ENCODE assay signal across 25 mouse cellular contexts in the genomic region with DNA sequence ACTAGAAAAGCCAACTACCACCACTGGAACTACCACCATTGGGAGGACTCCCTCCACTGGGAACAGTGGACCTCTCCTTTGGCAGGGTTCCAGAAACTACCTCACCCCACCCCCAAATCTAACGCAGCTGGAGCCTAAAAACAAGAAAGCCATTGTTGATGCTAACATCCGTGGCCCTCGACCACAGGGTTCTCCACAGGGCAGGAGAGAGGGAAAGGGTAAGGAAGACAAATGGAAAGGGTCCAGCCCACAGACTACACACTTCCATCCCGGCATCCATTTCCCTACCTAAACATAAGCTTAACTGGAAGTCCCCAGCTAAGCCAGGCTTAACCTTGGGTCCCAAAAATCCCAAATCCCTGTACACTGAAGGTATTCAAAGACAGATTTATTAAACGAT. TPM values are rescaled to one million over a fixed set of nuclear protein-coding genes. Genes with fewer than 3 reads are reported as not detected.
A peak's percentile ranks its signal among the peaks of the same experiment; 100 is the strongest.
DNase-seq lines count a peak whose midpoint lies in the region; ATAC-seq lines count a peak whose summit lies in the region.
"Had no signal": no experiment of that assay in that cellular context is flagged by ENCODE, and none has a peak within 500 bp of the region (broad histone marks: within the 10 kb centered on the region; RNA-seq: fewer than 3 reads in every experiment).

No protein-coding gene starts in this region.

- no peak overlapping the region for H3K9ac ChIP-seq in forebrain, embryonic 11.5 days (ENCODE audit: low read length)
- H3K9ac ChIP-seq in hindbrain, embryonic 12.5 days = no peak overlapping the region
- no peak overlapping the region for H3K9ac ChIP-seq in hindbrain, embryonic 16.5 days (ENCODE audit: low read depth, low read length)
- H3K9ac ChIP-seq in neural tube, embryonic 12.5 days = no peak overlapping the region
- H3K9ac ChIP-seq in neural tube, embryonic 15.5 days (replicated peaks) = no peak overlapping the region
- H3K9ac ChIP-seq: forebrain, embryonic 12.5 days; forebrain, embryonic 15.5 days; heart, embryonic 13.5 days; hindbrain, embryonic 15.5 days had no signal

- no peaks in the 10 kb centered on the region for H3K36me3 ChIP-seq in forebrain, embryonic 10.5 days (replicated peaks)
- no peaks in the 10 kb centered on the region for H3K36me3 ChIP-seq in forebrain, embryonic 11.5 days (ENCODE audit: control insufficient read depth, insufficient read depth, low read length)
- H3K36me3 ChIP-seq in hindbrain, embryonic 12.5 days = no peaks in the 10 kb centered on the region
- no peaks in the 10 kb centered on the region for H3K36me3 ChIP-seq in hindbrain, embryonic 16.5 days (ENCODE audit: control insufficient read depth, insufficient read depth, low read length)
- no peaks in the 10 kb centered on the region for H3K36me3 ChIP-seq in neural tube, embryonic 12.5 days
- H3K36me3 ChIP-seq in neural tube, embryonic 15.5 days = no peaks in the 10 kb centered on the region
- H3K36me3 ChIP-seq: forebrain, embryonic 12.5 days; forebrain, embryonic 15.5 days; heart, embryonic 10.5 days; heart, embryonic 13.5 days; hindbrain, embryonic 15.5 days had no signal

- no peak overlapping the region for H3K4me2 ChIP-seq in forebrain, embryonic 11.5 days (ENCODE audit: low read depth, low read length, severe bottlenecking)
- no peak overlapping the region for H3K4me2 ChIP-seq in hindbrain, embryonic 12.5 days (replicated peaks)
- no peak overlapping the region for H3K4me2 ChIP-seq in hindbrain, embryonic 16.5 days (ENCODE audit: low read length)
- no peak overlapping the region for H3K4me2 ChIP-seq in neural tube, embryonic 12.5 days (replicated peaks)
- no peak overlapping the region for H3K4me2 ChIP-seq in neural tube, embryonic 15.5 days
- H3K4me2 ChIP-seq: forebrain, embryonic 12.5 days; forebrain, embryonic 15.5 days; heart, embryonic 13.5 days; hindbrain, embryonic 15.5 days had no signal

- ATAC-seq in forebrain, embryonic 11.5 days (replicated peaks; ENCODE audit: low FRiP score) = no peak
- peak; percentile 52; the same call in 1 of the 2 replicates for ATAC-seq in hindbrain, embryonic 12.5 days (ENCODE audit: low FRiP score)
- ATAC-seq in hindbrain, embryonic 16.5 days = no peak
- peak; percentile 64 for ATAC-seq in neural tube, embryonic 12.5 days (ENCODE audit: low FRiP score, low read depth)
- no peak for ATAC-seq in neural tube, embryonic 15.5 days (ENCODE audit: low FRiP score)
- ATAC-seq: forebrain, embryonic 15.5 days; inflammation-experienced regulatory T-cells, adult 6 months; intestine, embryonic 16.5 days had no signal

- 64% methylated on average over 5 of the region's 5 CpGs for WGBS in forebrain, embryonic 10.5 days
- 55% methylated on average over 5 of the region's 5 CpGs for WGBS in forebrain, embryonic 11.5 days
- 36% methylated on average over 5 of the region's 5 CpGs for WGBS in hindbrain, embryonic 12.5 days
- 32% methylated on average over 5 of the region's 5 CpGs for WGBS in hindbrain, embryonic 16.5 days
- WGBS in neural tube, embryonic 12.5 days = 36% methylated on average over 5 of the region's 5 CpGs
- 38% methylated on average over 5 of the region's 5 CpGs for WGBS in neural tube, embryonic 15.5 days

- H3K27ac ChIP-seq in forebrain, embryonic 10.5 days = 0 out of 2 replicates have a peak overlapping the region, but pooled peaks have one; percentile 25
- H3K27ac ChIP-seq in forebrain, embryonic 11.5 days (ENCODE audit: low read depth, low read length) = no peak overlapping the region
- H3K27ac ChIP-seq in hindbrain, embryonic 12.5 days = no peak overlapping the region
- no peak overlapping the region for H3K27ac ChIP-seq in hindbrain, embryonic 16.5 days (ENCODE audit: low read depth, low read length)
- no peak overlapping the region for H3K27ac ChIP-seq in neural tube, embryonic 12.5 days
- H3K27ac ChIP-seq in neural tube, embryonic 15.5 days (replicated peaks) = no peak overlapping the region
- H3K27ac ChIP-seq: forebrain, embryonic 12.5 days; forebrain, embryonic 15.5 days; heart, adult 2 months; heart, embryonic 10.5 days; heart, embryonic 13.5 days; hindbrain, embryonic 15.5 days had no signal

- peaks cover 17% of the 10 kb centered on the region for H3K4me1 ChIP-seq in forebrain, embryonic 10.5 days
- H3K4me1 ChIP-seq in forebrain, embryonic 11.5 days (replicated peaks; ENCODE audit: control insufficient read depth, insufficient read depth, low read length) = no peaks in the 10 kb centered on the region
- peaks cover 14% of the 10 kb centered on the region; the same call in 1 of the 2 replicates for H3K4me1 ChIP-seq in hindbrain, embryonic 12.5 days
- no peaks in the 10 kb centered on the region for H3K4me1 ChIP-seq in hindbrain, embryonic 16.5 days (ENCODE audit: control insufficient read depth, insufficient read depth, low read depth, low read length)
- H3K4me1 ChIP-seq in neural tube, embryonic 12.5 days = peaks cover 3% of the 10 kb centered on the region; the same call in 1 of the 2 replicates
- H3K4me1 ChIP-seq in neural tube, embryonic 15.5 days = peaks cover 3% of the 10 kb centered on the region; the same call in 1 of the 2 replicates
- H3K4me1 ChIP-seq: heart, embryonic 10.5 days; hindbrain, embryonic 15.5 days had no signal

- H3K4me3 ChIP-seq in forebrain, embryonic 10.5 days = no peak overlapping the region
- no peak overlapping the region for H3K4me3 ChIP-seq in forebrain, embryonic 11.5 days (ENCODE audit: low read depth, low read length)
- no peak overlapping the region for H3K4me3 ChIP-seq in hindbrain, embryonic 12.5 days
- no peak overlapping the region for H3K4me3 ChIP-seq in hindbrain, embryonic 16.5 days (ENCODE audit: low read length)
- H3K4me3 ChIP-seq in neural tube, embryonic 12.5 days = no peak overlapping the region
- no peak overlapping the region for H3K4me3 ChIP-seq in neural tube, embryonic 15.5 days (replicated peaks)
- H3K4me3 ChIP-seq: forebrain, embryonic 12.5 days; forebrain, embryonic 15.5 days; heart, adult 2 months; heart, embryonic 10.5 days; heart, embryonic 13.5 days; hindbrain, embryonic 15.5 days had no signal

- DNase-seq in forebrain, embryonic 10.5 days (ENCODE audit: extremely low spot score, low spot score) = no peak
- DNase-seq in forebrain, embryonic 11.5 days (ENCODE audit: low spot score) = no peak
- peak; percentile 28 for DNase-seq in brain, adult 2 months (ENCODE audit: low read depth, low spot score)
- DNase-seq in adrenal gland, adult (ENCODE audit: inconsistent age in 2 of 2, low spot score in 1 of 2) = no peak
- DNase-seq: adrenal gland, adult 8-10 months; adrenal gland, postnatal 25 days; cerebellum, adult 18-20 months; cerebellum, adult 9-10 months; cerebellum, postnatal 14 days; gastrocnemius, postnatal 36 days; heart, adult 2 months; heart, postnatal 14 days; heart, postnatal 4 days had no signal

- H3K9me3 ChIP-seq in forebrain, embryonic 10.5 days = no peaks in the 10 kb centered on the region
- no peaks in the 10 kb centered on the region for H3K9me3 ChIP-seq in forebrain, embryonic 11.5 days (ENCODE audit: control insufficient read depth, low read length)
- no peaks in the 10 kb centered on the region for H3K9me3 ChIP-seq in hindbrain, embryonic 12.5 days (replicated peaks)
- no peaks in the 10 kb centered on the region for H3K9me3 ChIP-seq in hindbrain, embryonic 16.5 days (ENCODE audit: control insufficient read depth, low read length)
- H3K9me3 ChIP-seq in neural tube, embryonic 12.5 days = no peaks in the 10 kb centered on the region
- no peaks in the 10 kb centered on the region for H3K9me3 ChIP-seq in neural tube, embryonic 15.5 days (replicated peaks)
- H3K9me3 ChIP-seq: forebrain, embryonic 12.5 days; forebrain, embryonic 15.5 days; heart, embryonic 10.5 days; heart, embryonic 13.5 days; hindbrain, embryonic 15.5 days had no signal

- H3K27me3 ChIP-seq in forebrain, embryonic 10.5 days (ENCODE audit: poor library complexity, severe bottlenecking) = 0 out of 2 replicates have a peak, but pooled peaks cover 3% of the 10 kb centered on the region
- H3K27me3 ChIP-seq in forebrain, embryonic 11.5 days (ENCODE audit: control insufficient read depth, insufficient read depth, low read length) = no peaks in the 10 kb centered on the region
- no peaks in the 10 kb centered on the region for H3K27me3 ChIP-seq in hindbrain, embryonic 12.5 days
- H3K27me3 ChIP-seq in hindbrain, embryonic 16.5 days (replicated peaks; ENCODE audit: control insufficient read depth, insufficient read depth, low read length) = no peaks in the 10 kb centered on the region
- H3K27me3 ChIP-seq in neural tube, embryonic 12.5 days (replicated peaks) = no peaks in the 10 kb centered on the region
- H3K27me3 ChIP-seq in neural tube, embryonic 15.5 days (replicated peaks) = no peaks in the 10 kb centered on the region
- H3K27me3 ChIP-seq: forebrain, embryonic 12.5 days; forebrain, embryonic 15.5 days; heart, embryonic 13.5 days; hindbrain, embryonic 15.5 days had no signal

RNA-seq across cellular contexts. Expression of gene Pou3f3, which starts 59.0 kb away (rescaled TPM):
- 13.4 and 14.4 TPM in 2 replicates for polyA plus RNA-seq in forebrain, embryonic 10.5 days (2016; fragmentation: Nextera tagmentation; extraction: Ambion mirVana)
- 28.5 and 29.3 TPM in 2 replicates for polyA plus RNA-seq in forebrain, embryonic 11.5 days (2014; fragmentation: Nextera tagmentation; extraction: Ambion mirVana)
- polyA plus RNA-seq in hindbrain, embryonic 12.5 days (2016; fragmentation: Nextera tagmentation; extraction: Ambion mirVana) = 28.8 and 29.2 TPM in 2 replicates
- 8.4 and 9.5 TPM in 2 replicates for polyA plus RNA-seq in hindbrain, embryonic 16.5 days (2015; fragmentation: Nextera tagmentation; extraction: Ambion mirVana)
- 17.2 and 17.8 TPM in 2 replicates for polyA plus RNA-seq in neural tube, embryonic 12.5 days (2016; fragmentation: Nextera tagmentation; extraction: Ambion mirVana)
- polyA plus RNA-seq in neural tube, embryonic 15.5 days (2015; fragmentation: Nextera tagmentation; extraction: Ambion mirVana) = 6.9 and 9.5 TPM in 2 replicates
- polyA plus RNA-seq: heart, adult 2 months; heart, embryonic 16.5 days; inflammation-experienced regulatory T-cells, adult 6 months had no signal

Comparison
In these comparisons a context has a peak if more than half of its experiments do, and no peak if none do; other contexts are left out.
1. ATAC-seq: peak in hindbrain, embryonic 12.5 days (single experiment) and neural tube, embryonic 12.5 days (single experiment); none in forebrain, embryonic 11.5 days (single experiment), hindbrain, embryonic 16.5 days (single experiment) and neural tube, embryonic 15.5 days (single experiment).